Mouse (Mus musculus) erythroblast, adult 5-6 weeks (primary cell): ENCODE measurements around the gene Akt3. TPM values are rescaled to one million over a fixed set of nuclear protein-coding genes. Genes with fewer than 3 reads are reported as not detected.
A peak's percentile ranks its signal among the peaks of the same experiment; 100 is the strongest.

Experiments
- ATAC-seq: replicated peaks from 2 replicates; pipeline ENCODE4 v1.8.0; 2016; ENCODE audit warnings: moderate number of reproducible peaks, mild to moderate bottlenecking, moderate TSS enrichment, inconsistent platforms; ENCODE audit not compliant: poor library complexity, low FRiP score, severe bottlenecking
- total RNA-seq, 2 experiments: library from RNA; stranded (forward) in 1 of 2; stranded (reverse) in 1 of 2; fragments of 150-400 nt in 1 of 2; fragments of 200-764, 138-1000 nt in 1 of 2; gene quantifications; 2 replicates each; pipeline versions ENCODE4 v1.2.3 to v1.2.4; 2015 to 2017; ENCODE audit warnings: low replicate concordance in 2 of 2

Gene Akt3
- total RNA-seq, 2 experiments from 2014 or later: 5.8 to 18.2 TPM

- ATAC-seq: no peak
Observed at GRCm38 (mm10) chr1:177191623-177192022, 66.4 kb downstream of the Akt3 start.

GRCm38 (mm10) chr1:177190358-177190757 is 67.6 kb downstream of the Akt3 start:
- ATAC-seq: no peak

- no peak; the same call in 1 of the 2 replicates for ATAC-seq
Observed at GRCm38 (mm10) chr1:177188708-177189107, 69.3 kb downstream of the Akt3 start.

- no peak for ATAC-seq
Observed at GRCm38 (mm10) chr1:177186751-177187150, 71.3 kb downstream of the Akt3 start.

- no peak for ATAC-seq
Observed at GRCm38 (mm10) chr1:177179635-177180034, 78.4 kb downstream of the Akt3 start.

GRCm38 (mm10) chr1:177175436-177175835 is 82.6 kb downstream of the Akt3 start:
- ATAC-seq: no peak

GRCm38 (mm10) chr1:177171300-177171699 is 86.7 kb downstream of the Akt3 start:
- ATAC-seq: no peak

- ATAC-seq: no peak
Observed at GRCm38 (mm10) chr1:177165789-177166188, 92.2 kb downstream of the Akt3 start.

- no peak for ATAC-seq
Observed at GRCm38 (mm10) chr1:177165336-177165735, 92.7 kb downstream of the Akt3 start.

- ATAC-seq: no peak
Observed at GRCm38 (mm10) chr1:177150344-177151021, 107.5 kb downstream of the Akt3 start.

GRCm38 (mm10) chr1:177148746-177149145 is 109.3 kb downstream of the Akt3 start:
- no peak for ATAC-seq

GRCm38 (mm10) chr1:177141468-177141867 is 116.5 kb downstream of the Akt3 start:
- no peak for ATAC-seq

- no peak for ATAC-seq
Observed at GRCm38 (mm10) chr1:177139652-177140051, 118.4 kb downstream of the Akt3 start.

- ATAC-seq: no peak
Observed at GRCm38 (mm10) chr1:177131458-177131857, 126.5 kb downstream of the Akt3 start.

- no peak for ATAC-seq
Observed at GRCm38 (mm10) chr1:177126674-177127073, 131.3 kb downstream of the Akt3 start.

GRCm38 (mm10) chr1:177110665-177111271 is 147.2 kb downstream of the Akt3 start:
- ATAC-seq: peak; percentile 43; the same call in 1 of the 2 replicates

- no peak for ATAC-seq
Observed at GRCm38 (mm10) chr1:177090465-177090864, 167.5 kb downstream of the Akt3 start.

- ATAC-seq: no peak
Observed at GRCm38 (mm10) chr1:177089515-177089914, 168.5 kb downstream of the Akt3 start.

- no peak for ATAC-seq
Observed at GRCm38 (mm10) chr1:177089048-177089447, 169.0 kb downstream of the Akt3 start.

GRCm38 (mm10) chr1:177081957-177082645 is 175.9 kb downstream of the Akt3 start:
- no peak for ATAC-seq

GRCm38 (mm10) chr1:177069161-177069560 is 188.8 kb downstream of the Akt3 start:
- no peak for ATAC-seq
